Mouse (Mus musculus): ENCODE data around the gene Rnf141.

DNA sequence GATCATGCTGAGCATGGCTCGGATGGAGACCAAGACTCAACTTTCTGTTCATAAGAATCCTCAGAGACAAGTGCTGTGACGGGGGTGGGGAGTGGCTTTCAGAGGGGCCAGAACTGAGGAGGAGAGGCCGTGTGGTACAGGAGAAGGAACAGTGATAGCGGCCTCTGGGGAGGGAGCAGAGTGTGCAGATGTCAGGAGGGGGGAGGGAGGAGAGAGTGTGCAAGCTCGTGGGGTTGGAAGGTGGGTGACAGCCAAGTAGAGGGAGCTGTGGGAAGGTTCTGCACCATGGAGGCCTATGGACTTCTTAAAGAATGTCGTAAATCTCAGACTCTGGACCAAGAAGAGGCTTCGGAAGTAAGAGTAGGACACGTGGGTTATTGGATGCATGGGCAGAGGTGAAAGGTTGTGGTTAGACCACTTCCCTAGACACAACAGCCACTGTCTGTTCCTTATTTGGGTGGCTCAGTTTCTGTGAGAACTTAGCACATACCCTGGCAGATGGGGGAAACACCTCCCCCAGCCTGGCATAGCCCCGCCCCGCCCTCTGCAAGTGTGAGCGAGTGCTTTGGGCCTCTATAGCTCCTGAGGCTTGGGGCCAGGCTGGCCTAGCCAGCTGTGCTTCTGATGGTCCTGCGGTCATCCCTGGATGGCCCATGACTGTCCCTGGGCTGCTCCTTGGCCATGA is 47.7 kb downstream of the Rnf141 start:
- TF ChIP-seq CTCF (IDR thresholded peaks at IDR 0.05; ENCODE audit: control insufficient read depth, insufficient read depth, insufficient replicate concordance, low read depth, low read length): no peak
- no peak for TF ChIP-seq POLR2A (IDR thresholded peaks at IDR 0.05; ENCODE audit: control insufficient read depth, low read depth, low read length)
